Mouse (Mus musculus): Measurements from ENCODE around the gene Meox2. TPM values are rescaled to one million over a fixed set of nuclear protein-coding genes. Genes with fewer than 3 reads are reported as not detected.

Gene Meox2
- polyA plus RNA-seq (2014; fragmentation: Illumina TruSeq; extraction: RNeasy Lipid Tissue Mini Kit (QIAGEN cat#74804); ENCODE audit: low read depth, low replicate concordance) = 8.2 TPM

GRCm38 (mm10) chr12:37108390-37108738 lies at the start of gene Meox2:
TSS of gene Meox2 (plus strand) at chr12:37108540.

Other genes with a start within 250 kb of the Meox2 start
- 18.6 TPM for gene Agmo, start 133.1 kb downstream of the Meox2 start, polyA plus RNA-seq (2014; fragmentation: Illumina TruSeq; extraction: RNeasy Lipid Tissue Mini Kit (QIAGEN cat#74804); ENCODE audit: low read depth, low replicate concordance)

Data from adipose tissue, adult 10 weeks (tissue).